Mouse (Mus musculus): ENCODE results near the gene Cmss1. TPM values are rescaled to one million over a fixed set of nuclear protein-coding genes. Genes with fewer than 3 reads are reported as not detected.

Cmss1 gene
- polyA plus RNA-seq, 1 experiment from 2014 or later = 55.5 TPM

DNA sequence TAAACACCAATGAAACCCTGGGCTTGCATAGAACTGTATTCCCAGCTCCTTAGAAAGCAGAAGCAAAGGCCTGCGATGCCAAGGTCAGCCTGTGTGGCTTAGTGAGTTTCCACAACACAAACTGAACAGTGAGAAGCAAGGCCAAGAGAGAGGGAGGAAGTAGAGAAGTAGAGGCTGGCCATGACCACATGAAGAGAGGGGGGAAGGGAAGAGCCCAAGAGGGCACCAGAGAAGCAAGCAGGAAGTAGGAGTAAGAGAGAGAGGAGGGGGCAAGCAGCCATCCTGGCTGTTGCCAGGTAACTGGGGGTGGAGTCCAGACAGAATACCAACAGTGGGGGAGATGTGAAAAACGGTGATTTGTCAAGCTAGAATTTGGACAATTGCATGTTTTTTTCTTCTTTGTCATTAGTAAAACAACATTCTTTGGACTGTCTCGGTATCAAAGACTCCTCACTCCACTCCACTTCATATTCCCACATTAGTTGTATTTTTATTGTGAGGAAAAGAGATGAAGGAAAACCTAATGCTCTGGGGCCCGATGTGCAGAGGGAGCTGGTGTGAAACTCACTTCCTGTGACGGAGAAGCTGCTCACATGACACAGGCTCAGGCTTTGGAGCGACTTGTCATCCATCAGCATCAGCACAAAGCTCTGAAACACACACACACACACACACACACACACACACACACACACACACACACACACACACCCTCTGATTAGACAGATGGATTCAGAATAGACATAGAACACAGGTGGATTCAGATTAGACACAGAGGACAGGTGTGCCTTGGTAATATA, 183.5 kb downstream of the Cmss1 start:
- Histone ChIP-seq H3K27me3 (ENCODE audit: insufficient read depth, poor library complexity, severe bottlenecking) (no peaks in the 10 kb centered on the region), H3K36me3 (no peaks in the 10 kb centered on the region), H3K27ac (no peak overlapping the region), H3K4me3 (no peak overlapping the region), H3K4me1 (replicated peaks) (peaks cover 8% of the 10 kb centered on the region), H3K9me3 (no peaks in the 10 kb centered on the region)
- 68% methylated on average over 6 of the region's 6 CpGs for WGBS
- no peak for DNase-seq (ENCODE audit: low spot score)

DNA sequence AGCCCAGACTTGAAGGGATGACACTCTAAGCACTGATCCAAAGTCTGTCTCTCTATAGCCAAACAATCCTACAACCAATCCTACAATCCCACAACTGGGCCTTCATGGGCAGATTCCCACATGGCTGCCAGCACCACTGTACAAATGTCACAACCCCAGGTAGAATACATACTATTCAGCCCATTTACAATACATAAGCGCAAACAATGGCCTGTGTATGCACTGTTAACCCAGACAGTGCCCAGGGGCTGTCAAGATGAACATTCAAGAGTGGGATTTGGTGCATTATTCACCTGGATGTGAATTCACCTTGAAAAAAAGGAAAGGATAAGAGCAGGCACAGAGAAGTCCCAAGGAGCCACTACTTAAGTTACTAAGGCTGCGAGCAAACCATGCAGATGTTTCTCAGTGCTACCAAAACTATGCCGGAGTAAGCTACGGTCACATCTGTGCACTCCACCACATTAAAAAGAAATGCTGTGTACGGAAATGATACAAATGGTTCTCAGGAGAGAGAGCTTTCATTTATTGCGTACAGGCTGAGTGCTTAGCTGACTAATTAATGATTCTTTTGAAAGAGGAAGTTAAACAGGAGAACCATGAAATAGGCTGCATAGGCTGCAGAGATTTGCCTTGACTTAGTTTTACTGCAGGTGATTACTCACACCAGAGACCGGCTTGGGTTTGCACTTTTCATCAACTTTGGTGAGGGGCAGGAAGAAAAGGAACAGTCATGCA, 184.8 kb downstream of the Cmss1 start:
- 90% methylated on average over 7 of the region's 7 CpGs for WGBS
- Histone ChIP-seq H3K4me3 (no peak overlapping the region), H3K4me1 (replicated peaks) (peaks cover 8% of the 10 kb centered on the region), H3K36me3 (no peaks in the 10 kb centered on the region), H3K27me3 (ENCODE audit: insufficient read depth, poor library complexity, severe bottlenecking) (no peaks in the 10 kb centered on the region), H3K27ac (no peak overlapping the region), H3K9me3 (no peaks in the 10 kb centered on the region)
- DNase-seq (ENCODE audit: low spot score) = no peak

DNA sequence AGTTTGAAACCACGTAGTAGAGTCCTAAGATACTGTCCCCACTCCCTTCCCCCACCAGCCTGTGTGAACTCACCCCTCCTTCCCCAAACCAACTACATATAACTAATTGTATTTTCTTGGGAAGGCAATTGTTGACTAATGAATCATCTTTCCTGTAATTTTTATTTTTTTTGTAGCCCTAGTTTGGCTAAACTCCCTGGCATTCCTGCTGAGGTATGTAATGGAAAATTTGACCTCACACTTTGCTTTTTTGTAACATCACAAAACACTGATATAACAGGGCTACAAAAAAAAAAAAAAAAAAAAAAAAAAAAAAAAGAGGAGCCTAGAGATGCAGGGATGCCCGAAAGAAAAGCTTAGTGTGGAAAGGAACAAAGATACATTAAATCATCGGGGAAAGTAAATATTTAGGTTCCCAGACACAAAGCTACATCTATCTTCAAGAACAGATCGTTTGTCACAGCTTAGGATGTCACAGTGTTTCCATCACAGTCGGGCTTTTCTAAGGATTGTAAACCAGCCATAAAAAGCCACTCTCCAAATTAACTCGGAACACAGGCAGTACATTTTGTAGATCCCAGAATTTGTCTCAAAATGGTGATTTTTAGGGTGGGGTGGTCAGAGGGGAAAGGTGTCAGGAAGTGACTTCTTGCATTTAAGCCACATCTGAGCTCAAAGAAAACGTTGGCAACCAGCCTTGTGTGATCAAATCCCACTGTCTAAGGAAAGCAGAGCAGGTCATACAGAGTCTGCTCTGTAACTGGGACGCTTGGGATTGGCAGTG, 185.7 kb downstream of the Cmss1 start:
- no peak overlapping the region for H3K27ac ChIP-seq
- no peaks in the 10 kb centered on the region for H3K9me3 ChIP-seq
- WGBS = 67% methylated on average over 8 of the region's 8 CpGs

DNA sequence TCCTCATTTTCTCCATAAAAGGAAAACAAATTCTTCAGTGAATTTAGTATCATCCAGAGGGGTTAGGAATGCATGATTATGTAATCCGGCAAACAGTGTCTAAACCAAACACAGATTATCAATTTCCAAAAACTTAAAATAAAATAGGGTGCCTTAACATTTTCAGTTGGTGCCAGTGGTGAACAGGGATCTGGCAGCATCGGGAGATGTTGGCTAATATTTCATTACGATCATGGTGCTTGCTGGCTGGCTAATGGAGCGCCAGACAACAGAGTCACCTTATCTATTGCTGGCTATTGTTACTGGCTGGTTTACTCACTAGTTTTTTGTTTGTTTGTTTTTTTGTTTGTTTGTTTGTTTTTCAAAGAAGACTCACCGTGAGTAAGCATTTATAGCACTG, 186.8 kb downstream of the Cmss1 start:
- WGBS = 90% methylated on average over 5 of the region's 5 CpGs
- Histone ChIP-seq H3K36me3 (no peaks in the 10 kb centered on the region), H3K4me1 (replicated peaks) (peaks cover 8% of the 10 kb centered on the region), H3K27me3 (ENCODE audit: insufficient read depth, poor library complexity, severe bottlenecking) (no peaks in the 10 kb centered on the region), H3K27ac (no peak overlapping the region), H3K9me3 (no peaks in the 10 kb centered on the region), H3K4me3 (no peak overlapping the region)
- DNase-seq (ENCODE audit: low spot score) = no peak

More for the DNA sequence above, 185.7 kb downstream of the Cmss1 start:
- DNase-seq (ENCODE audit: low spot score) = no peak
- H3K4me3 ChIP-seq = no peak overlapping the region
- peaks cover 8% of the 10 kb centered on the region for H3K4me1 ChIP-seq (replicated peaks)
- H3K36me3 ChIP-seq = no peaks in the 10 kb centered on the region
- H3K27me3 ChIP-seq (ENCODE audit: insufficient read depth, poor library complexity, severe bottlenecking) = no peaks in the 10 kb centered on the region

DNA sequence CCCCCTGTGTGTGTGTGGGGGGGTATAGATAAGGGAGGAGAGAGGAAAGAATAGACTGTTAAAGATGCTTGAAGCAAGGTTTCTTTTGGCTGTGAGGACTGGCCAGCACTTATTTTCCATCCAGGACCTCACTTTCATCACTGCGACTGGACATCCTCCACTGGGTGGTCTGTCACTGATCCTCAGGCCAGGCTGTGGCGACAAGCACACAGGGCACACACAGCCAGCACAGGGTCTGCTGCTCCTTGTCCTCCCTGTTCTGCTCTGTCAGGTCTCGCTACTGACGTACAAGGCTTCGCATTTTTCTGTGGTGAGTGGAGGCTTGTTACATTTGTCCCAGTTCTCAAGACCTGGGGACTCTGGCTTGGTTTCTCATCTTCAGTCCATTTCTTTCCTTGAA, 187.3 kb downstream of the Cmss1 start:
- H3K4me1 ChIP-seq (replicated peaks) = peaks cover 8% of the 10 kb centered on the region
- no peak overlapping the region; the same call in 1 of the 2 replicates for H3K27ac ChIP-seq
- no peak overlapping the region for H3K4me3 ChIP-seq
- H3K9me3 ChIP-seq = no peaks in the 10 kb centered on the region
- no peaks in the 10 kb centered on the region for H3K36me3 ChIP-seq
- WGBS = 66% methylated on average over 5 of the region's 5 CpGs
- H3K27me3 ChIP-seq (ENCODE audit: insufficient read depth, poor library complexity, severe bottlenecking) = no peaks in the 10 kb centered on the region
- no peak for DNase-seq (ENCODE audit: low spot score)

DNA sequence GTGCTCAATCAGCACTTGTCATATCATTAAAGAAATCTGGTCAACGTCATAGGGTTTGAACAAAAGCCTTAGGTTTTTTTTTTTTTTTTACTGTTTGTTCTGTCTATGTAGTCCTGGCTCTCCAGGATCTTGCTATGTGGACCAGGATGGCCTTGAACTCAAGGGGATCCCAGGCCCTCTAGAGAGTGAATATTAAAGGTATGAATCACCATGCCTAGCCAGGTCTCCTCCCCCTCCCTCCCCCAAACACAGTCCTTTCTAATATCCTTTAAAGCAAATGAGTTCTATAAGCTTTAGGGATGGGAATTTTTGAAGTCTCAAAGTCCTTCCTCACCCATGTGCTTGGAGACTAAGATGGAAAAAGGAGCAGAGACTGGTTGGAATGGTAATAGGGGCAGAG, 188.7 kb downstream of the Cmss1 start:
- Histone ChIP-seq H3K9me3 (no peaks in the 10 kb centered on the region), H3K4me3 (no peak overlapping the region), H3K27me3 (ENCODE audit: insufficient read depth, poor library complexity, severe bottlenecking) (no peaks in the 10 kb centered on the region), H3K36me3 (no peaks in the 10 kb centered on the region), H3K27ac (no peak overlapping the region), H3K4me1 (replicated peaks) (peaks cover 2% of the 10 kb centered on the region)
- WGBS = 89% methylated on average over 1 of the region's 1 CpGs
- DNase-seq (ENCODE audit: low spot score) = no peak

DNA sequence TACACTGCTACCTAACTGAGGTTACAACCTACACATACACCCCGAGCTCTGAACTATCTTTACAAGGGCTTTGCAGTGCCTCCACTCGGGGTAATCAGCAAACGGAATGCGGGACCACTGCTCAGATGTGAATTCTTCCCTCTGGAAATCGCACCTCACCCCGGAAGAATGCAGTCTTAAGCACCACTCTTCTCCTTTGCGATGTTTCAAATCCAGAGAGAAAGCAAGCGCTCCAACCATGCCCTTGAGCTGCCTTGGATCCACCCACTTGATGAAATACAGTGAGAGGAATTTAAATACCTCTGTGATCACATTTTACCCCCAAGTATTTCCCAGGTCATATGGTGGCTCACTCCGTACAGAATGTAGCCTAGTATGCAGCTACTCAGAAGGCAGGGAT, 189.6 kb downstream of the Cmss1 start:
- no peak overlapping the region for H3K4me3 ChIP-seq
- H3K9me3 ChIP-seq = no peaks in the 10 kb centered on the region
- H3K27ac ChIP-seq = no peak overlapping the region
- WGBS = 91% methylated on average over 9 of the region's 9 CpGs
- no peaks in the 10 kb centered on the region for H3K4me1 ChIP-seq (replicated peaks)
- H3K36me3 ChIP-seq = no peaks in the 10 kb centered on the region
- DNase-seq (ENCODE audit: low spot score) = no peak
- no peaks in the 10 kb centered on the region for H3K27me3 ChIP-seq (ENCODE audit: insufficient read depth, poor library complexity, severe bottlenecking)

DNA sequence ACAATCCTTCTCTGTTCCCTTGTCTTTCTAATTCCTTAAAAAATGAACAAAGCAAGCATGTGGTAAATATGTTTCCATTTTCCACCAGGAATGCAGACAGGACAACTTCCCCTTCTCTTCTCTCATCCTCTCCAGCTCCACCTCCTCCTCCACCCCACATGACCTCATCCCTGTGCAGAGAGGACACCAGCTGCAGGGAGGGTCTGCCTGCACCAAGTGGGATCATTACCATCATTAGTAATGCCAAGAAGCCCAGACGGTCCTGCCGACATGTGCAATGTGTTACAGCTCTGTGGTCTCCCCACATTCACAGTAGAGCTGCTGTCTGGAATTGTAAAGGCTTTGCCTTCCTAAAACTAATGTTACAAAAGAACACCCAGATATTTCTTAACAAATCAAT, 190.6 kb downstream of the Cmss1 start:
- 70% methylated on average over 2 of the region's 2 CpGs for WGBS
- H3K27ac ChIP-seq = no peak overlapping the region
- DNase-seq (ENCODE audit: low spot score) = no peak

DNA sequence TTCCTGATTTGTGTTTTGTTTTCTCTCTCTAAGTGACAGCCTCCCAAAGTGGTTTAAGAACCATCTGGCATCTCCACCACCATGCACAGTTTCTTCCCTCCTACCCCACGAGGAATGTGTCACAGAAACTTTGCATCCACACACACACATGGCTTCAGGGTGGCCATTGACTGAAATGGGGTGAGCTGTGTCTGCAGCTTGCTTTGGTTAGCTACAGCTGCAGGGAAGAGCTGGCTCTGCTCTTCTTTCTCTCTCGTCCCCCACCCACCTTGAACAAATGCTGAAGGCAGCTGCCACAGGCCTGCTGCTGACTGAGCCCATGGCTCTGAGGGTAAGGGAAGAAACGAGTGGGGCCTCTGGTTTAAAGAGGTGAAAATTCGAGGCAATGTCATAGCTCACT, 193.9 kb downstream of the Cmss1 start:
- Histone ChIP-seq H3K36me3 (no peaks in the 10 kb centered on the region), H3K27me3 (ENCODE audit: insufficient read depth, poor library complexity, severe bottlenecking) (no peaks in the 10 kb centered on the region), H3K9me3 (no peaks in the 10 kb centered on the region), H3K4me1 (replicated peaks) (no peaks in the 10 kb centered on the region), H3K27ac (no peak overlapping the region), H3K4me3 (no peak overlapping the region)
- no peak for DNase-seq (ENCODE audit: low spot score)
- WGBS = 64% methylated on average over 4 of the region's 4 CpGs

More for the DNA sequence above, 190.6 kb downstream of the Cmss1 start:
- no peaks in the 10 kb centered on the region for H3K9me3 ChIP-seq
- no peaks in the 10 kb centered on the region for H3K36me3 ChIP-seq
- H3K4me1 ChIP-seq (replicated peaks) = no peaks in the 10 kb centered on the region
- H3K27me3 ChIP-seq (ENCODE audit: insufficient read depth, poor library complexity, severe bottlenecking) = no peaks in the 10 kb centered on the region
- H3K4me3 ChIP-seq = no peak overlapping the region

DNA sequence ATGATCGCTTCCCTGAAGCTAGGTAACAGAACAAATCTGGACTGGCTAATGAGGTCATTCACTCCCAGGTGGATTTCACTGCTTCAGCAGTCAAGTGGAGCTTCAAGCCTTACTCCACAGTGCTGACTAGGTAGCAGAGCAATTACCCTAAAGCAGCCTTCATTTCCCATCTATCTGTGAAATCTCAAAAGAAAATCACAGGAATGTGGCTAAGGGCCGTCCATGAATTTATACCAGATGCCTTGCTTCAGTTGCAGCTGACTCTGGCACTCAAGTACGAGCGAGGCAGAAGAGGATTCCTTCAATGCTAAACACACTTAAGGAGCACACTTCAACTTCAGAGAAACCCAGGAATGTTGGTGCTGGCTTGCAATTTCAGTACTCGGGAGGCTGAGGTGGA, 202.8 kb downstream of the Cmss1 start:
- Histone ChIP-seq H3K9me3 (no peaks in the 10 kb centered on the region), H3K27ac (no peak overlapping the region), H3K36me3 (no peaks in the 10 kb centered on the region), H3K4me1 (replicated peaks) (no peaks in the 10 kb centered on the region), H3K4me3 (no peak overlapping the region), H3K27me3 (ENCODE audit: insufficient read depth, poor library complexity, severe bottlenecking) (no peaks in the 10 kb centered on the region)
- DNase-seq (ENCODE audit: low spot score) = no peak
- 79% methylated on average over 5 of the region's 5 CpGs for WGBS

DNA sequence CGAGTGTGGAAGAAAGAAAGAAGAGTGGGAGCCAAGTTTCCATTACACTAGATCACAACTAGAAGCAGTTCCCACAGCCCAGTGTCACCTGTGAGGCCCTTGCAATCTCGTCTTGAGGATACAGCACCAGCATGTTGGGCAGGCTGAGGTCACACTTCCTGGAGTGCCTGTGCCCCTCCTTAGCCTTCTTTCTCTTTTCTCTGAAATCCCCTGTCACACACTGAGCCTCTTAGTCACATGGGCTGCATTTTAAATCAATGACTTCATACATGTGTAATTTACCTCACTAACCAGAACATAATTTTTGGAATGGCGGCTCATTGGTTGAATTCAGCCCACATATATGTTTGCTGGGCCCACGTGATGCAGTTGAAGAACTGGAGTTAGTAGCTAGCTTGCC, 203.8 kb downstream of the Cmss1 start:
- H3K4me1 ChIP-seq (replicated peaks) = no peaks in the 10 kb centered on the region
- H3K36me3 ChIP-seq = no peaks in the 10 kb centered on the region
- DNase-seq (ENCODE audit: low spot score) = no peak
- no peaks in the 10 kb centered on the region for H3K9me3 ChIP-seq
- no peaks in the 10 kb centered on the region for H3K27me3 ChIP-seq (ENCODE audit: insufficient read depth, poor library complexity, severe bottlenecking)
- 85% methylated on average over 4 of the region's 4 CpGs for WGBS
- no peak overlapping the region for H3K4me3 ChIP-seq
- no peak overlapping the region for H3K27ac ChIP-seq

DNA sequence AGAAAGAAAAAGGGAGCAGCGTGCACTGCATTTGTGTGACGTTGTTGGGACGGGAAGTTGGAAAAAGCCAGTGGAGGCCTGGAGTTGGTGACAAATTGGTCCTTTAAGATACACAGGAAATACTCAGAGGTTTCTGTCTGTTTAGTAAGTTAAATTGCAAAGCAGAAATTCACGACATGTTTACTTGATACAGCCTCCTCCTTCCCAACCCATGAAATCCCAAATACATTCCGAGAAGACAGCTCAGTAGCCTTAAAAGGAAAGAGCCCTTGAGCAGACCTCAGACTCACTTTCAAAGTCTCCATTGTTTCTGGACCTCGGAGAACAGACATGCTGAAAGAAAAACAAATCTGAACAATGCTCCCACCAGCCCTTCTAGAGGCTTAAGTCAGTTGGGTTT, 205.0 kb downstream of the Cmss1 start:
- H3K36me3 ChIP-seq = no peaks in the 10 kb centered on the region
- no peaks in the 10 kb centered on the region for H3K9me3 ChIP-seq
- WGBS = 56% methylated on average over 6 of the region's 6 CpGs
- no peaks in the 10 kb centered on the region for H3K27me3 ChIP-seq (ENCODE audit: insufficient read depth, poor library complexity, severe bottlenecking)
- H3K4me1 ChIP-seq (replicated peaks) = no peaks in the 10 kb centered on the region
- no peak overlapping the region for H3K4me3 ChIP-seq
- DNase-seq (ENCODE audit: low spot score) = no peak
- no peak overlapping the region for H3K27ac ChIP-seq

DNA sequence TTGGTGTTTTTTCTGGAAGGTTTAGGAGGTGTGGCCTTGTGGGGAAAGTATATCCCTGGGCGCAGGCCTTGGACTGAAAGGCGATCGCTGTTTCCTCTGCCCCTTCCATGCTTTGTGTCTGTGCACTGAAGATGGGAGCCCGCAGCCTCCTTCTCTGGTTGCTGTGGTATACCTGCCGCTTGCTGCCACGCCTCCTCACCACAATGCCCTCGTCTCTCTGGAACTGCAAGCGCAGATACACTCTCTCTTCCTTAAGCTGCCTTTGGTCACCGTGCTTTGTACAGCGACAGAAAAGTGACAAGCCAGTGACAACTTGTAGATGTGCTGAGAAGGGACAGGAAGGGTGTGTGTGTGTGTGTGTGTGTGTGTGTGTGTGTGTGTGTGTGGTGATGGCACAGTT, 207.1 kb downstream of the Cmss1 start:
- Histone ChIP-seq H3K27me3 (ENCODE audit: insufficient read depth, poor library complexity, severe bottlenecking) (no peaks in the 10 kb centered on the region), H3K36me3 (no peaks in the 10 kb centered on the region), H3K9me3 (no peaks in the 10 kb centered on the region), H3K27ac (no peak overlapping the region), H3K4me3 (no peak overlapping the region), H3K4me1 (replicated peaks) (no peaks in the 10 kb centered on the region)
- WGBS = 89% methylated on average over 10 of the region's 10 CpGs
- no peak for DNase-seq (ENCODE audit: low spot score)

Data from hindbrain, embryonic 10.5 days (tissue).